Mouse (Mus musculus) CH12.LX (cell line): ENCODE measurements around the gene Ankrd28. TPM values are rescaled to one million over a fixed set of nuclear protein-coding genes. Genes with fewer than 3 reads are reported as not detected.
"Not testable (repeated sequence)": the region's sequence is repeated elsewhere in the genome, so short reads cannot be mapped to it uniquely, and the experiment has no call there.

ENCODE experiments used
- DNase-seq: peaks from one replicate; pipeline ENCODE4 v3.0.0-alpha.2; 2013; ENCODE audit errors: extremely low read depth
- H3K27ac ChIP-seq: 2 replicates; pipeline ENCODE4 v1.5.1; 2012; ENCODE audit warnings: low read depth, mild to moderate bottlenecking, control low read depth, moderate library complexity; ENCODE audit not compliant: insufficient read depth
- H3K27me3 ChIP-seq: replicated peaks from 2 replicates; pipeline ENCODE3; 2012; ENCODE audit warnings: inconsistent platforms
- H3K36me3 ChIP-seq, 2 experiments: replicated peaks in 1 of 2; 2 replicates each; pipeline versions ENCODE3 to v1.6.1; 2012; ENCODE audit warnings: inconsistent platforms in 1 of 2, low read length in 1 of 2, mild to moderate bottlenecking in 1 of 2, mixed read lengths in 1 of 2, moderate library complexity in 1 of 2; ENCODE audit not compliant: control insufficient read depth in 1 of 2, insufficient read depth in 1 of 2
- H3K4me1 ChIP-seq, 2 experiments: 2 replicates each; pipeline ENCODE4 v1.6.1; 2012; ENCODE audit warnings: inconsistent platforms in 1 of 2, moderate library complexity in 1 of 2; ENCODE audit not compliant: insufficient read depth in 2 of 2, control insufficient read depth in 1 of 2
- H3K4me2 ChIP-seq: 2 replicates; pipeline ENCODE4 v1.6.1; 2012; ENCODE audit warnings: low read depth, mild to moderate bottlenecking, control low read depth; ENCODE audit not compliant: poor library complexity, insufficient read depth, severe bottlenecking
- H3K4me3 ChIP-seq, 3 experiments: fragments of 150-350 bp in 1 of 3; sonication (generic) in 1 of 3; replicated peaks in 1 of 3; 2 replicates each; pipeline versions ENCODE3 to v1.5.1; 2011 to 2012; ENCODE audit warnings: low read depth in 2 of 3, low read length in 2 of 3, mild to moderate bottlenecking in 2 of 3, moderate library complexity in 2 of 3, control low read depth in 1 of 3, improper control_type of control experiment in 1 of 3, inconsistent platforms in 1 of 3, mixed read lengths in 1 of 3; ENCODE audit not compliant: poor library complexity in 1 of 3
- H3K79me2 ChIP-seq: replicated peaks from 2 replicates; pipeline ENCODE4 v1.6.1; 2012; ENCODE audit warnings: mild to moderate bottlenecking, moderate library complexity; ENCODE audit not compliant: control insufficient read depth, poor library complexity, insufficient read depth, severe bottlenecking; ENCODE audit errors: extremely low read depth
- H3K9ac ChIP-seq: 2 replicates; pipeline ENCODE4 v1.6.1; 2012; ENCODE audit warnings: low read depth, mild to moderate bottlenecking, control low read depth, moderate library complexity; ENCODE audit not compliant: insufficient read depth
- H3K9me3 ChIP-seq: replicated peaks from 2 replicates; pipeline ENCODE3; 2012; ENCODE audit warnings: low read length, inconsistent platforms, mixed read lengths
- CHD2 ChIP-seq: IDR thresholded peaks from 2 replicates; pipeline ENCODE4 v1.6.1; 2011; ENCODE audit warnings: low read length, improper control_type of control experiment
- E2F4 ChIP-seq: IDR thresholded peaks from 2 replicates; pipeline ENCODE4 v1.6.1; 2011; ENCODE audit warnings: low read depth, low read length, improper control_type of control experiment; ENCODE audit not compliant: insufficient replicate concordance
- EP300 ChIP-seq: IDR thresholded peaks from 2 replicates; pipeline ENCODE4 v1.6.1; 2011; ENCODE audit warnings: low read length, improper control_type of control experiment
- ETS1 ChIP-seq: conservative IDR thresholded peaks from 2 replicates; pipeline ENCODE4 v1.6.1; 2012; ENCODE audit warnings: low read depth, mild to moderate bottlenecking, inconsistent platforms, low read length, improper control_type of control experiment, moderate library complexity
- JUND ChIP-seq: conservative IDR thresholded peaks from 2 replicates; pipeline ENCODE4 v1.6.1; 2011; ENCODE audit warnings: low read depth, low read length, improper control_type of control experiment
- KAT2A ChIP-seq: IDR thresholded peaks from 2 replicates; pipeline ENCODE4 v1.6.1; 2012; ENCODE audit warnings: low read length, improper control_type of control experiment, inconsistent platforms; ENCODE audit not compliant: insufficient replicate concordance
- MAFK ChIP-seq: IDR thresholded peaks from 2 replicates; pipeline ENCODE4 v1.6.1; 2011; ENCODE audit warnings: low read length, improper control_type of control experiment; ENCODE audit not compliant: insufficient replicate concordance
- MAX ChIP-seq: IDR thresholded peaks from 2 replicates; pipeline ENCODE4 v1.6.1; 2011; ENCODE audit warnings: low read length, improper control_type of control experiment
- MYC ChIP-seq: IDR thresholded peaks from 2 replicates; pipeline ENCODE4 v1.6.1; 2011; ENCODE audit warnings: low read depth, mild to moderate bottlenecking, improper control_type of control experiment, low read length
- POLR2AphosphoS2 ChIP-seq: IDR thresholded peaks from 2 replicates; pipeline ENCODE4 v1.6.1; 2011; ENCODE audit warnings: low read depth, low read length, improper control_type of control experiment
- RCOR1 ChIP-seq: conservative IDR thresholded peaks from 2 replicates; pipeline ENCODE4 v1.6.1; 2012; ENCODE audit warnings: low read depth, mild to moderate bottlenecking, inconsistent platforms, low read length, improper control_type of control experiment
- SIN3A ChIP-seq: IDR thresholded peaks from 2 replicates; pipeline ENCODE4 v1.6.1; 2012; ENCODE audit warnings: low read length, improper control_type of control experiment, inconsistent platforms
- UBTF ChIP-seq: IDR thresholded peaks from 2 replicates; pipeline ENCODE4 v1.6.1; 2012; ENCODE audit warnings: low read depth, mild to moderate bottlenecking, inconsistent platforms, low read length, improper control_type of control experiment, moderate library complexity
- USF1 ChIP-seq: IDR thresholded peaks from 2 replicates; pipeline ENCODE4 v1.6.1; 2014; ENCODE audit warnings: low read depth, mild to moderate bottlenecking, inconsistent platforms, low read length, improper control_type of control experiment
- ZKSCAN1 ChIP-seq: IDR thresholded peaks from 2 replicates; pipeline ENCODE4 v1.6.1; 2012; ENCODE audit warnings: low read depth, inconsistent platforms, low read length, improper control_type of control experiment, borderline replicate concordance
- dilution Hi-C: fragments of 300-500 bp; cut with MboI; formaldehyde crosslinking; loops from 2 replicates; pipeline ENCODE4 v1.14.3; 2020; ENCODE audit warnings: low sequenced_read_pairs; ENCODE audit not compliant: extremely low pct_unique_long_range_greater_than_20kb, extremely low pct_ligation_motif_present
- in situ Hi-C: fragments of 300-500 bp; cut with MboI; formaldehyde crosslinking; loops from 3 replicates; pipeline ENCODE4 v1.14.3; 2019; ENCODE audit warnings: low sequenced_read_pairs, low pct_ligation_motif_present, low pct_unique_long_range_greater_than_20kb, mixed read lengths
- polyA plus RNA-seq: library from polyadenylated mRNA; unstranded; fragments of >175 nt; gene quantifications from 2 replicates; pipeline ENCODE4 v1.2.1, GENCODE M21; 2012; ENCODE audit warnings: low read depth; ENCODE audit not compliant: insufficient read length
- total RNA-seq, 2 experiments: library from RNA; depleted of rRNA; stranded (reverse); fragments of 300-350 nt in 1 of 2; fragments of >200 nt in 1 of 2; gene quantifications; 2 replicates each; pipeline ENCODE4 v1.2.3; 2012 to 2014

Gene Ankrd28
- total and polyA plus RNA-seq, 3 experiments: 7.3 to 15.0 (median 14.9) TPM

DNA sequence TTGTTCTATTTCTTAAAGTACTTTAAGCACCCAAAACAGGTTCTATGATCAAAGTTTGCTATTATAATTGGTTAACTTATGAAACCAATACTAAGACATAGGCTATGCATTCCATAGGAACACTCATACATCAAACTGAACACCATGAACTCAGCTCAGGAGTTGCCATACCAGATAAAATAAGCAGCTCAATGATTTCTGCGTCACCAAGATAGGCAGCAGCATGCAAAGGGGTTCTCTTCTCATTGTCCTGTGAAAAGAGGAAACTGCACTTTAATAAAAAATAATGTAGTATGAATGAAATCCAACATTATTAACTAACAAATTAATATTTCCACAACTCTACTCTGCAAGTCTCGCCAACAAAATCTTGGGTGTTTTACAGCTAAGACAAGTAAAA, 66.4 kb downstream of the Ankrd28 start:
- H3K27ac ChIP-seq: no peak overlapping the region
- dilution Hi-C loops (no loop called here), in situ Hi-C loops (no loop called here)
- H3K36me3 ChIP-seq: peaks cover 0 to 25% of the 10 kb centered on the region in 2 experiments
- no peak overlapping the region for H3K4me2 ChIP-seq
- no peak for DNase-seq
- no peak overlapping the region for H3K4me3 ChIP-seq
- no peak overlapping the region for H3K9ac ChIP-seq
- no peak for TF ChIP-seq MAFK
- no peak for TF ChIP-seq ZKSCAN1
- peaks cover 0 to 21% of the 10 kb centered on the region in 2 experiments; a peak in 2 of 4 replicates for H3K4me1 ChIP-seq
- no peaks in the 10 kb centered on the region for H3K27me3 ChIP-seq
- no peaks in the 10 kb centered on the region for H3K9me3 ChIP-seq
- H3K79me2 ChIP-seq: no peaks in the 10 kb centered on the region

DNA sequence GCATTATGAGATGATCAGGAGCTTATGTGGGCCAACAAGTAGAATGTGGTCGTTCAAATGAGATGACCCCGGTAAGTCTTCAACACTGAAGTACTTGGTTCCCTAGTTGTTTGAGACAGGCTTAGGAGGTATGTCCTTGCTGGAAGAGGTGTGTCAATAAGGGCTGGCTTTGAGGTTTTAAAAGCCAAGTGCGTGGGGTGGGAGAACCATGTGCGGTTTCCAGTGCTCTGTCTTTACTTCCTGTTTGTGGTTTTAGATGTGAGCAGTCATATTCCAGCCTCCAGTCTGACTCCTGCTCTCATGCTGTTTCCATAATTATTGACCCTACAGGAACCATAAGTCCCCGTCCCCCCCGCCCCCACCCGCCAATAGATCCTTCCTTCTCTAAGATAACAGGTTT, 68.7 kb downstream of the Ankrd28 start:
- DNase-seq: peak; percentile 21
- Histone ChIP-seq H3K4me2 (no peak overlapping the region), H3K9ac (no peak overlapping the region), H3K4me1 (peaks cover 0 to 17% of the 10 kb centered on the region in 2 experiments; a peak in 2 of 4 replicates), H3K79me2 (no peaks in the 10 kb centered on the region)
- no peak for TF ChIP-seq SIN3A
- no peak for TF ChIP-seq UBTF
- no peak for TF ChIP-seq MAX
- TF ChIP-seq USF1: no peak
- no peak for TF ChIP-seq E2F4
- no peak for TF ChIP-seq RCOR1
- TF ChIP-seq ETS1: no peak
- no peak for TF ChIP-seq KAT2A
- TF ChIP-seq, all 38 proteins: peak for 0
- H3K27me3 ChIP-seq: no peaks in the 10 kb centered on the region
- H3K27ac ChIP-seq: no peak overlapping the region
- in situ Hi-C loops: no loop called here
- H3K36me3 ChIP-seq: peaks cover 0 to 25% of the 10 kb centered on the region in 2 experiments
- H3K4me3 ChIP-seq: no peak overlapping the region
- dilution Hi-C loops: no loop called here
- no peaks in the 10 kb centered on the region for H3K9me3 ChIP-seq

DNA sequence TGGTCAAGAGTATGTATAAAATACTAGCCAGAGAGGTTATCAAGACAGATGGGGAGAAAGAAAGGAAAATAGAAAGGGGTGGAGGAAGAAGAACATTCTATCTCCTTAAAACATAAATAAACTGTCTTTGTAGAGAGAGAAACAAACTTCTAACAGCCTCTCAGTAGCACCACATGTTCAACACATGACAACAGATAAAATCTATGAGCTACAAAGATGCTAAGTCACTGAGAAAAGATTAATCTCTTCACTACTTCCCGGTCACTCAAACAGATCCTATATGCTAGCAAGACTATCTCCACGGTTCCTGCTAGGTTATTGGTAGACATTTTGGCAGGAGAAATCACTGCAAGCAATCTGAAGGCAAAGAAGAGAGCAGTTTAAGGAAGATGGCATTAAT, 71.3 kb downstream of the Ankrd28 start:
- no peak for TF ChIP-seq ZKSCAN1
- TF ChIP-seq EP300: no peak
- no peak for TF ChIP-seq MAX
- no peak for TF ChIP-seq POLR2AphosphoS2
- TF ChIP-seq JUND: no peak
- no peak for TF ChIP-seq CHD2
- TF ChIP-seq MYC: no peak
- no peak for TF ChIP-seq MAFK
- Histone ChIP-seq H3K79me2 (no peaks in the 10 kb centered on the region), H3K9ac (no peak overlapping the region), H3K9me3 (no peaks in the 10 kb centered on the region), H3K36me3 (peaks cover 0 to 37% of the 10 kb centered on the region in 2 experiments), H3K27me3 (no peaks in the 10 kb centered on the region), H3K4me3 (no peak overlapping the region), H3K4me1 (peaks cover 0 to 17% of the 10 kb centered on the region in 2 experiments; a peak in 2 of 4 replicates), H3K27ac (no peak overlapping the region), H3K4me2 (no peak overlapping the region)
- in situ Hi-C loops: no loop called here
- no peak for DNase-seq
- dilution Hi-C loops: no loop called here

DNA sequence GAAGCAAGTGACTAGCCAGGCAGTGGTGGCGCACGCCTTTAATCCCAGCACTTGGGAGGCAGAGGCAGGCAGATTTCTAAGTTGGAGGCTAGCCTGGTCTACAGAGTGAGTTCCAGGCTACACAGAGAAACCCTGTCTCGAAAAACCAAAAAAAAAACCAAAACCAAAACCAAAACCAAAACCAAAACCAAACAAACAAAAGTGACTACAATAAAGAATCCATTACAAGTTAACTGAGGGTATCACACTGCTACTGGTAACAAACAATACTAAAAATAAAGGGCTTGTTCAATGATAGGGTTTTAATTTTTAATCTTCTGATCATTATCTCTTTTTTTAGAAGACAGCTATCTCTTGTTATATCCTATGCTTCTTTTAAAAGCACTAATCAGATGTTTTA, 72.0 kb downstream of the Ankrd28 start:
- dilution Hi-C loops, H3K27me3 ChIP-seq, H3K4me2 ChIP-seq, H3K79me2 ChIP-seq, H3K9me3 ChIP-seq, in situ Hi-C loops, H3K27ac ChIP-seq, H3K9ac ChIP-seq, H3K4me3 ChIP-seq, DNase-seq: not testable (repeated sequence)
- Histone ChIP-seq H3K36me3 (peaks cover 0 to 39% of the 10 kb centered on the region in 2 experiments), H3K4me1 (peaks cover 0 to 17% of the 10 kb centered on the region in 2 experiments; a peak in 2 of 4 replicates)
